In genomic region chr7:133879761-133880160, GRCm38 (mm10) we compare ENCODE assay signal across 27 mouse cellular contexts.
"Had no signal": no experiment of that assay in that cellular context is flagged by ENCODE, and none has a peak within 500 bp of the region (broad histone marks: within the 10 kb centered on the region; RNA-seq: fewer than 3 reads in every experiment).

No protein-coding gene starts in this region.

- H3K27me3 ChIP-seq: embryonic facial prominence, embryonic 12.5 days; embryonic facial prominence, embryonic 13.5 days; embryonic facial prominence, embryonic 15.5 days; forebrain, embryonic 12.5 days; forebrain, embryonic 13.5 days; forebrain, embryonic 15.5 days had no signal

- H3K4me1 ChIP-seq: forebrain, embryonic 10.5 days; forebrain, embryonic 12.5 days; forebrain, embryonic 13.5 days; forebrain, embryonic 15.5 days had no signal

- H3K9ac ChIP-seq: embryonic facial prominence, embryonic 12.5 days; embryonic facial prominence, embryonic 13.5 days; embryonic facial prominence, embryonic 15.5 days; forebrain, embryonic 12.5 days; forebrain, embryonic 13.5 days; forebrain, embryonic 15.5 days; forebrain, postnatal 0 days had no signal

- ATAC-seq: forebrain, embryonic 13.5 days; forebrain, embryonic 14.5 days; forebrain, embryonic 15.5 days; forebrain, embryonic 16.5 days; forebrain, postnatal 0 days had no signal

- H3K4me2 ChIP-seq: embryonic facial prominence, embryonic 12.5 days; embryonic facial prominence, embryonic 13.5 days; embryonic facial prominence, embryonic 15.5 days; forebrain, embryonic 12.5 days; forebrain, embryonic 13.5 days; forebrain, embryonic 15.5 days had no signal

- H3K27ac ChIP-seq: embryonic facial prominence, embryonic 10.5 days; embryonic facial prominence, embryonic 12.5 days; embryonic facial prominence, embryonic 13.5 days; embryonic facial prominence, embryonic 15.5 days; forebrain, embryonic 10.5 days; forebrain, embryonic 12.5 days; forebrain, embryonic 13.5 days; forebrain, embryonic 15.5 days; gastrocnemius, adult 2 months had no signal

- H3K36me3 ChIP-seq: embryonic facial prominence, embryonic 10.5 days; embryonic facial prominence, embryonic 12.5 days; embryonic facial prominence, embryonic 13.5 days; embryonic facial prominence, embryonic 15.5 days; forebrain, embryonic 10.5 days; forebrain, embryonic 12.5 days; forebrain, embryonic 15.5 days had no signal

- H3K9me3 ChIP-seq: embryonic facial prominence, embryonic 10.5 days; embryonic facial prominence, embryonic 12.5 days; embryonic facial prominence, embryonic 13.5 days; embryonic facial prominence, embryonic 15.5 days; forebrain, embryonic 12.5 days; forebrain, embryonic 13.5 days; forebrain, embryonic 15.5 days had no signal

- H3K4me3 ChIP-seq: embryonic facial prominence, embryonic 10.5 days; embryonic facial prominence, embryonic 12.5 days; embryonic facial prominence, embryonic 13.5 days; embryonic facial prominence, embryonic 15.5 days; erythroblast, embryonic 14.5 days; forebrain, embryonic 10.5 days; forebrain, embryonic 12.5 days; forebrain, embryonic 13.5 days; forebrain, embryonic 15.5 days; gastrocnemius, adult 2 months had no signal

- DNase-seq: cerebellum, adult 2 months; cerebellum, adult 8-10 months; cerebellum, adult 9-10 months; cerebellum, adult 9-11 months; cerebellum, postnatal 10 days; cerebellum, postnatal 14 days; cerebellum, postnatal 25 days; cerebellum, postnatal 36 days; embryo, embryonic 11 days; forebrain, postnatal 0 days; gastrocnemius, adult 2 months; gastrocnemius, postnatal 10 days; gastrocnemius, postnatal 14 days; gastrocnemius, postnatal 25 days; gastrocnemius, postnatal 36 days; heart, adult 18-20 months had no signal
